Mouse (Mus musculus) brain, embryonic 14.5 days (tissue): ENCODE data around the gene Fam71a.

Experiments used
- CTCF ChIP-seq: fragments of 200-500 bp; IDR thresholded peaks from 2 replicates; pipeline ENCODE4 v1.5.1; 2012; ENCODE audit warnings: inconsistent platforms, mild to moderate bottlenecking, moderate library complexity, borderline replicate concordance; ENCODE audit not compliant: insufficient read depth, insufficient read length; ENCODE audit errors: extremely low read depth
- POLR2A ChIP-seq: fragments of 200-500 bp; IDR thresholded peaks from 2 replicates; pipeline ENCODE4 v1.6.1; 2012; ENCODE audit warnings: mild to moderate bottlenecking, inconsistent platforms, borderline replicate concordance; ENCODE audit not compliant: poor library complexity, insufficient read depth, insufficient read length, severe bottlenecking; ENCODE audit errors: extremely low read depth

DNA sequence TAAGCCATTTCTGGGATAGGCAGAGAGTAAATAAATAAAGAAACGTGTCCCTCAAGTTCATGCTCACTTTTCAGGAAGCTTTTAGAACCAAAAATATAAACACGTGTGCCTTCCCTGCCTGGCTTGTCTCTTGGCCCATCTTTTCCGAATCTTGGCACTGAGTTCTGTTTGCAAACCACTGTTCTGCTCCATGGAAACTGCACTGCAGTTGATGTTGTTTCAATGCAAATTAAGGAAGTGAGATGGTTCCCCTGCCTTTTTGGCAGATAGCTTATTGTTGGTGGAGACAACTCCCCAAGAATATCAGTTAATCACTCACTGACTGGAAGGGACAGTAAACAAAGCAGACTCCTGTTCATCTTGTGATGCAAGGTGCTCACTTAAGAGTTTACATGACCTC lies 41.9 kb downstream of the Fam71a start:
- TF ChIP-seq POLR2A: no peak
- TF ChIP-seq CTCF: no peak
